In genomic region chrX:145406052-145406451, GRCm38 (mm10) we compare ENCODE assay signal across 29 mouse cellular contexts. TPM values are rescaled to one million over a fixed set of nuclear protein-coding genes. Genes with fewer than 3 reads are reported as not detected.
DNase-seq lines count a peak whose midpoint lies in the region; ATAC-seq and TF ChIP-seq lines count a peak whose summit lies in the region.
"Had no signal": no experiment of that assay in that cellular context is flagged by ENCODE, and none has a peak within 500 bp of the region (broad histone marks: within the 10 kb centered on the region; RNA-seq: fewer than 3 reads in every experiment).

No protein-coding gene starts in this region.

- no peak for DNase-seq in liver, embryonic 11.5 days (ENCODE audit: low spot score)
- no peak for DNase-seq in liver, postnatal 0 days
- no peak for DNase-seq in liver, embryonic 13.5 days
- no peak for DNase-seq in adrenal gland, adult 2 months
- DNase-seq in spleen, adult 12 weeks (ENCODE audit: low spot score), result no peak
- DNase-seq: adrenal gland, postnatal 14 days; cerebellum, adult 11 months; cerebellum, adult 2 months; cerebellum, adult 9-11 months; cerebellum, postnatal 25 days; embryo, embryonic 11 days; gastrocnemius, postnatal 25 days; heart, adult 18-20 months; heart, postnatal 10 days; heart, postnatal 36 days had no signal

- no peaks in the 10 kb centered on the region for H3K4me1 ChIP-seq in liver, embryonic 11.5 days (replicated peaks; ENCODE audit: control insufficient read depth, insufficient read depth, low read length)
- H3K4me1 ChIP-seq in liver, postnatal 0 days (ENCODE audit: insufficient read depth), result no peaks in the 10 kb centered on the region
- H3K4me1 ChIP-seq in liver, embryonic 13.5 days (replicated peaks), result no peaks in the 10 kb centered on the region
- H3K4me1 ChIP-seq: embryonic facial prominence, embryonic 10.5 days; embryonic facial prominence, embryonic 13.5 days; forebrain, embryonic 12.5 days; forebrain, embryonic 15.5 days; heart, embryonic 12.5 days; heart, embryonic 15.5 days; hindbrain, embryonic 10.5 days; hindbrain, embryonic 13.5 days had no signal

- no peaks in the 10 kb centered on the region for H3K27me3 ChIP-seq in liver, embryonic 11.5 days (replicated peaks; ENCODE audit: control insufficient read depth, insufficient read depth, low read length)
- H3K27me3 ChIP-seq in liver, postnatal 0 days (ENCODE audit: insufficient read depth, low read length), result no peaks in the 10 kb centered on the region
- H3K27me3 ChIP-seq in liver, embryonic 13.5 days, result no peaks in the 10 kb centered on the region
- H3K27me3 ChIP-seq: forebrain, embryonic 15.5 days; heart, embryonic 12.5 days; heart, embryonic 15.5 days; hindbrain, embryonic 13.5 days had no signal

- WGBS in liver, embryonic 11.5 days, result 34% methylated on average over 4 of the region's 4 CpGs
- 35% methylated on average over 4 of the region's 4 CpGs for WGBS in liver, postnatal 0 days (ENCODE audit: insufficient replicate concordance)
- 23% methylated on average over 4 of the region's 4 CpGs for WGBS in liver, embryonic 13.5 days (ENCODE audit: insufficient replicate concordance)

- no peak overlapping the region for H3K9ac ChIP-seq in liver, embryonic 11.5 days (ENCODE audit: low read depth, low read length)
- no peak overlapping the region for H3K9ac ChIP-seq in liver, postnatal 0 days (replicated peaks)
- no peak overlapping the region for H3K9ac ChIP-seq in liver, embryonic 13.5 days
- H3K9ac ChIP-seq: embryonic facial prominence, embryonic 13.5 days; forebrain, embryonic 12.5 days; forebrain, embryonic 15.5 days; heart, embryonic 12.5 days; heart, embryonic 15.5 days; hindbrain, embryonic 13.5 days had no signal

- no peak overlapping the region for H3K4me2 ChIP-seq in liver, embryonic 11.5 days
- H3K4me2 ChIP-seq in liver, postnatal 0 days (ENCODE audit: low read depth, low read length), result no peak overlapping the region
- no peak overlapping the region for H3K4me2 ChIP-seq in liver, embryonic 13.5 days
- H3K4me2 ChIP-seq: embryonic facial prominence, embryonic 13.5 days; forebrain, embryonic 12.5 days; forebrain, embryonic 15.5 days; heart, embryonic 12.5 days; heart, embryonic 15.5 days; hindbrain, embryonic 13.5 days had no signal

- no peak overlapping the region for H3K4me3 ChIP-seq in liver, embryonic 11.5 days (ENCODE audit: low read depth, low read length)
- no peak overlapping the region for H3K4me3 ChIP-seq in liver, postnatal 0 days (ENCODE audit: low read depth, low read length)
- H3K4me3 ChIP-seq in liver, embryonic 13.5 days (replicated peaks), result no peak overlapping the region
- H3K4me3 ChIP-seq: embryonic facial prominence, embryonic 10.5 days; embryonic facial prominence, embryonic 13.5 days; erythroblast, embryonic 14.5 days; forebrain, embryonic 12.5 days; forebrain, embryonic 15.5 days; heart, embryonic 12.5 days; heart, embryonic 15.5 days; hindbrain, embryonic 10.5 days; hindbrain, embryonic 13.5 days had no signal

- ATAC-seq in liver, embryonic 11.5 days (replicated peaks; ENCODE audit: low FRiP score), result peak; percentile 76; the same call in 1 of the 2 replicates
- ATAC-seq in liver, postnatal 0 days, result no peak
- peak; percentile 77; the same call in 1 of the 2 replicates for ATAC-seq in liver, embryonic 13.5 days (ENCODE audit: low read depth)
- ATAC-seq in megakaryocyte progenitor cell, adult 5-6 weeks (replicated peaks; ENCODE audit: poor library complexity), result peak; percentile 58; the same call in 1 of the 2 replicates
- ATAC-seq: forebrain, embryonic 15.5 days; hindbrain, embryonic 16.5 days; Patski had no signal

- no peak for TF ChIP-seq EP300 in liver, postnatal 0 days (IDR thresholded peaks at IDR 0.05; ENCODE audit: low read depth)

- H3K9me3 ChIP-seq in liver, embryonic 11.5 days (ENCODE audit: control insufficient read depth, low read length), result no peaks in the 10 kb centered on the region
- H3K9me3 ChIP-seq in liver, postnatal 0 days (ENCODE audit: low read length), result no peaks in the 10 kb centered on the region
- H3K9me3 ChIP-seq in liver, embryonic 13.5 days (replicated peaks), result no peaks in the 10 kb centered on the region
- H3K9me3 ChIP-seq: embryonic facial prominence, embryonic 10.5 days; embryonic facial prominence, embryonic 13.5 days; forebrain, embryonic 12.5 days; forebrain, embryonic 15.5 days; heart, embryonic 12.5 days; heart, embryonic 15.5 days; hindbrain, embryonic 10.5 days; hindbrain, embryonic 13.5 days had no signal

- no peaks in the 10 kb centered on the region for H3K36me3 ChIP-seq in liver, embryonic 11.5 days (ENCODE audit: control insufficient read depth, insufficient read depth, low read length)
- H3K36me3 ChIP-seq in liver, postnatal 0 days (replicated peaks; ENCODE audit: insufficient read depth, low read length), result no peaks in the 10 kb centered on the region
- no peaks in the 10 kb centered on the region for H3K36me3 ChIP-seq in liver, embryonic 13.5 days
- H3K36me3 ChIP-seq: embryonic facial prominence, embryonic 10.5 days; embryonic facial prominence, embryonic 13.5 days; forebrain, embryonic 12.5 days; forebrain, embryonic 15.5 days; heart, embryonic 12.5 days; heart, embryonic 15.5 days; hindbrain, embryonic 10.5 days; hindbrain, embryonic 13.5 days had no signal

- H3K27ac ChIP-seq in liver, embryonic 11.5 days (ENCODE audit: low read depth, low read length), result no peak overlapping the region
- H3K27ac ChIP-seq in liver, postnatal 0 days (ENCODE audit: low read depth), result no peak overlapping the region
- H3K27ac ChIP-seq in liver, embryonic 13.5 days, result no peak overlapping the region
- H3K27ac ChIP-seq: embryonic facial prominence, embryonic 10.5 days; embryonic facial prominence, embryonic 13.5 days; forebrain, embryonic 12.5 days; forebrain, embryonic 15.5 days; heart, embryonic 15.5 days; hindbrain, embryonic 10.5 days; hindbrain, embryonic 13.5 days had no signal

- TF ChIP-seq CTCF in liver, postnatal 0 days (IDR thresholded peaks at IDR 0.05; ENCODE audit: low read depth), result no peak

RNA-seq across cellular contexts. Expression of gene Lhfpl1, which starts 57.2 kb away (rescaled TPM):
- polyA plus RNA-seq in liver, embryonic 11.5 days (2014; fragmentation: Nextera tagmentation; extraction: Ambion mirVana), result 0.26 TPM in 2 replicates
- not detected in 2 replicates for polyA plus RNA-seq in liver, postnatal 0 days (2015; fragmentation: Nextera tagmentation; extraction: Ambion mirVana)
- 0.10 and 0.19 TPM in 2 replicates for polyA plus RNA-seq in liver, embryonic 13.5 days (2015; fragmentation: Nextera tagmentation; extraction: Ambion mirVana)
- not detected in 2 replicates for total RNA-seq in megakaryocyte progenitor cell, adult 5-6 weeks (2015)
- not detected in 2 replicates for total RNA-seq in megakaryocyte progenitor cell, adult 5-6 weeks (2017)
- total RNA-seq in adrenal gland, adult 2 months (2021), result not detected
- polyA plus RNA-seq in adrenal gland, adult 2 months (2012; rRNA removed), result not detected in 2 replicates
- total RNA-seq: adrenal gland, adult 18-20 months; adrenal gland, postnatal 14 days; ES-E14; heart, adult 18-20 months; heart, postnatal 10 days; heart, postnatal 36 days had no signal
- polyA plus RNA-seq: erythroblast, embryonic 14.5 days; forebrain, embryonic 15.5 days; heart, embryonic 15.5 days; Patski had no signal
